Comparison of ENCODE assay signal across 15 mouse cellular contexts in the genomic region with DNA sequence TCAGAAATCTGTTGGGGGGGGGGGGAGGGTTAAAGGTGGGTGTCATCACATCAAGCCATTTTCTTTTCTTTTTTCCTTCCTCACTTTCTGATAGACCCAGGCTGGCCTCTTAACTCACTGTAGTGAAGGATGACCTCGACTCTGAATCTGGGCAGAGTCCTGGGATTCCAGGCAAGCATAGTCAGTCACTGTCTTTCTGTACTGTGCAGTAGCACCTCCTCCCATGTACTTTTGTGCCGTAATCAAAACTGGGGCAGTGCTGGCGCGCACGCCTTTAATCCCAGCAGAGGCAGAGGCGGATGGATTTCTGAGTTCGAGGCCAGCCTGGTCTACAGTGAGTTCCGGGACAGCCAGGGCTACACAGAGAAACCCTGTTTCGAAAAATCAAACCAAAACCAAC. TPM values are rescaled to one million over a fixed set of nuclear protein-coding genes. Genes with fewer than 3 reads are reported as not detected.
DNase-seq lines count a peak whose midpoint lies in the region; ATAC-seq and TF ChIP-seq lines count a peak whose summit lies in the region.
"Had no signal": no experiment of that assay in that cellular context is flagged by ENCODE, and none has a peak within 500 bp of the region (broad histone marks: within the 10 kb centered on the region; RNA-seq: fewer than 3 reads in every experiment).

No protein-coding gene starts in this region.

- H3K4me3 ChIP-seq in embryonic facial prominence, embryonic 14.5 days (ENCODE audit: low read depth, low read length) = no peak overlapping the region
- no peak overlapping the region for H3K4me3 ChIP-seq in embryonic facial prominence, embryonic 10.5 days
- H3K4me3 ChIP-seq in kidney, adult 2 months (ENCODE audit: insufficient read depth, low read depth, low read length) = no peak overlapping the region
- H3K4me3 ChIP-seq: left cerebral cortex, adult 2 months; liver, embryonic 15.5 days had no signal

- 0 out of 2 replicates have a peak, but pooled peaks cover 2% of the 10 kb centered on the region for H3K4me1 ChIP-seq in embryonic facial prominence, embryonic 14.5 days (ENCODE audit: control insufficient read depth, insufficient read depth, low read length)
- peaks cover 17% of the 10 kb centered on the region for H3K4me1 ChIP-seq in embryonic facial prominence, embryonic 10.5 days
- H3K4me1 ChIP-seq in kidney, adult 2 months (ENCODE audit: control insufficient read depth, insufficient read depth, low read length) = no peaks in the 10 kb centered on the region; the same call in 1 of the 2 replicates

- H3K36me3 ChIP-seq in embryonic facial prominence, embryonic 14.5 days (ENCODE audit: control insufficient read depth, insufficient read depth, low read length) = peaks cover 34% of the 10 kb centered on the region
- H3K36me3 ChIP-seq in embryonic facial prominence, embryonic 10.5 days (replicated peaks) = peaks cover 35% of the 10 kb centered on the region
- peaks cover 2% of the 10 kb centered on the region; the same call in 1 of the 2 replicates for H3K36me3 ChIP-seq in kidney, adult 2 months (ENCODE audit: control insufficient read depth, insufficient read depth, low read length)

- WGBS in embryonic facial prominence, embryonic 14.5 days = 78% methylated on average over 9 of the region's 9 CpGs
- WGBS in embryonic facial prominence, embryonic 10.5 days = 84% methylated on average over 9 of the region's 9 CpGs
- WGBS in kidney, adult 2 months = 70% methylated on average over 9 of the region's 9 CpGs

- H3K4me2 ChIP-seq in embryonic facial prominence, embryonic 14.5 days (ENCODE audit: low read depth, low read length) = no peak overlapping the region
- H3K4me2 ChIP-seq: liver, embryonic 15.5 days had no signal

- no peak for TF ChIP-seq CTCF in kidney, adult 2 months (conservative IDR thresholded peaks at IDR 0.05; ENCODE audit: insufficient read depth, insufficient read length, low read depth, low read length)

- no peak for TF ChIP-seq POLR2A in kidney, adult 2 months (IDR thresholded peaks at IDR 0.05; ENCODE audit: low read depth, low read length)

- ATAC-seq in embryonic facial prominence, embryonic 14.5 days (ENCODE audit: low read depth) = peak; percentile 45; the same call in 1 of the 2 replicates
- ATAC-seq in frontal cortex, adult (ENCODE audit: low TSS enrichment) = no peak
- ATAC-seq: forebrain, postnatal 0 days; midbrain, embryonic 16.5 days had no signal

- no peak overlapping the region for H3K9ac ChIP-seq in embryonic facial prominence, embryonic 14.5 days (ENCODE audit: low read depth, low read length)
- H3K9ac ChIP-seq: forebrain, postnatal 0 days; liver, embryonic 15.5 days had no signal

- no peak for DNase-seq in embryonic facial prominence, embryonic 14.5 days (ENCODE audit: low spot score)
- no peak for DNase-seq in embryonic facial prominence, embryonic 10.5 days (ENCODE audit: low spot score)
- DNase-seq in kidney, adult 2 months = peak; percentile 51
- DNase-seq in kidney, adult 11 months = no peak
- peak; percentile 72 for DNase-seq in adrenal gland, postnatal 14 days
- peak; percentile 11 to 41 for DNase-seq in kidney, postnatal 25 days
- no peak for DNase-seq in thymus, postnatal 10 days (ENCODE audit: low spot score in 2 of 2)
- DNase-seq: forebrain, postnatal 0 days; thymus, adult 2 months had no signal

- peaks cover 4% of the 10 kb centered on the region; the same call in 1 of the 2 replicates for H3K9me3 ChIP-seq in embryonic facial prominence, embryonic 14.5 days (ENCODE audit: control insufficient read depth, low read length)
- peaks cover 6% of the 10 kb centered on the region; the same call in 1 of the 2 replicates for H3K9me3 ChIP-seq in embryonic facial prominence, embryonic 10.5 days
- H3K9me3 ChIP-seq: liver, embryonic 15.5 days had no signal

- H3K27me3 ChIP-seq in embryonic facial prominence, embryonic 14.5 days (replicated peaks; ENCODE audit: control insufficient read depth, insufficient read depth, low read length) = no peaks in the 10 kb centered on the region
- H3K27me3 ChIP-seq in embryonic facial prominence, embryonic 10.5 days (replicated peaks; ENCODE audit: low read depth, poor library complexity, severe bottlenecking) = no peaks in the 10 kb centered on the region
- no peaks in the 10 kb centered on the region for H3K27me3 ChIP-seq in kidney, adult 2 months (replicated peaks; ENCODE audit: control insufficient read depth, insufficient read depth, low read length)
- H3K27me3 ChIP-seq: liver, embryonic 15.5 days had no signal

- H3K27ac ChIP-seq in embryonic facial prominence, embryonic 14.5 days (replicated peaks; ENCODE audit: low read depth, low read length) = no peak overlapping the region; the same call in 1 of the 2 replicates
- H3K27ac ChIP-seq in embryonic facial prominence, embryonic 10.5 days (replicated peaks) = no peak overlapping the region
- H3K27ac ChIP-seq in kidney, adult 2 months (ENCODE audit: insufficient read depth, low read depth, low read length) = no peak overlapping the region
- H3K27ac ChIP-seq: left cerebral cortex, adult 2 months; liver, embryonic 15.5 days; macrophage had no signal

RNA-seq across cellular contexts. Expression of gene Sync, which starts 16.4 kb away (rescaled TPM):
- 7.9 and 11.7 TPM in 2 replicates for polyA plus RNA-seq in embryonic facial prominence, embryonic 14.5 days (2014; fragmentation: Nextera tagmentation; extraction: Ambion mirVana)
- 0.48 and 0.71 TPM in 2 replicates for polyA plus RNA-seq in embryonic facial prominence, embryonic 10.5 days (2016; fragmentation: Nextera tagmentation; extraction: Ambion mirVana)
- polyA plus RNA-seq in kidney, adult 2 months (2012; rRNA removed) = 0.46 and 0.69 TPM in 2 replicates
- 1.7 and 2.5 TPM in 2 replicates for total RNA-seq in adrenal gland, postnatal 14 days (2021)

RNA-seq across cellular contexts. Expression of gene Rbbp4, which starts 31.4 kb away (rescaled TPM):
- polyA plus RNA-seq in embryonic facial prominence, embryonic 14.5 days (2014; fragmentation: Nextera tagmentation; extraction: Ambion mirVana) = 304 and 320 TPM in 2 replicates
- polyA plus RNA-seq in embryonic facial prominence, embryonic 10.5 days (2016; fragmentation: Nextera tagmentation; extraction: Ambion mirVana) = 546 and 560 TPM in 2 replicates
- 30.8 and 36.7 TPM in 2 replicates for polyA plus RNA-seq in kidney, adult 2 months (2012; rRNA removed)
- 122 and 139 TPM in 2 replicates for total RNA-seq in adrenal gland, postnatal 14 days (2021)

RNA-seq across cellular contexts. Expression of gene Zbtb8os, which starts 31.7 kb away (rescaled TPM):
- polyA plus RNA-seq in embryonic facial prominence, embryonic 14.5 days (2014; fragmentation: Nextera tagmentation; extraction: Ambion mirVana) = 37.1 and 45.0 TPM in 2 replicates
- polyA plus RNA-seq in embryonic facial prominence, embryonic 10.5 days (2016; fragmentation: Nextera tagmentation; extraction: Ambion mirVana) = 49.0 and 49.3 TPM in 2 replicates
- polyA plus RNA-seq in kidney, adult 2 months (2012; rRNA removed) = 21.6 and 32.1 TPM in 2 replicates
- total RNA-seq in adrenal gland, postnatal 14 days (2021) = 42.2 and 46.4 TPM in 2 replicates

RNA-seq across cellular contexts. Expression of gene C77080, which starts 42.6 kb away (rescaled TPM):
- 6.1 and 6.2 TPM in 2 replicates for polyA plus RNA-seq in embryonic facial prominence, embryonic 14.5 days (2014; fragmentation: Nextera tagmentation; extraction: Ambion mirVana)
- polyA plus RNA-seq in embryonic facial prominence, embryonic 10.5 days (2016; fragmentation: Nextera tagmentation; extraction: Ambion mirVana) = 3.3 and 3.5 TPM in 2 replicates
- 39.3 and 45.5 TPM in 2 replicates for polyA plus RNA-seq in kidney, adult 2 months (2012; rRNA removed)
- 14.5 and 16.5 TPM in 2 replicates for total RNA-seq in adrenal gland, postnatal 14 days (2021)
- total RNA-seq: neutrophil, adult 5-6 weeks had no signal

Comparison
In these comparisons a context has a peak if more than half of its experiments do, and no peak if none do; other contexts are left out.
1. DNase-seq: peak in kidney, adult 2 months (single experiment), adrenal gland, postnatal 14 days (single experiment) and kidney, postnatal 25 days (2 of 2); none in embryonic facial prominence, embryonic 14.5 days (single experiment), embryonic facial prominence, embryonic 10.5 days (single experiment), kidney, adult 11 months (single experiment) and thymus, postnatal 10 days (0 of 2).